Mouse (Mus musculus) heart, embryonic 13.5 days (tissue): ENCODE data around the gene Shroom3. TPM values are rescaled to one million over a fixed set of nuclear protein-coding genes. Genes with fewer than 3 reads are reported as not detected.

ENCODE experiments used
- ATAC-seq: fragments of 200-750 bp; cut with Nextera tagmentation; 2 replicates; pipeline ENCODE4 v1.8.0; 2017; ENCODE audit warnings: moderate TSS enrichment; ENCODE audit not compliant: insufficient number of reproducible peaks, low FRiP score, low TSS enrichment; ENCODE audit errors: extremely low read depth
- H3K27ac ChIP-seq: fragments of 300-500 bp; sonication (generic); replicated peaks from 2 replicates; pipeline ENCODE4 v1.5.1; 2015; ENCODE audit warnings: moderate library complexity, mild to moderate bottlenecking, inconsistent platforms
- H3K27me3 ChIP-seq: fragments of 300-500 bp; sonication (generic); replicated peaks from 2 replicates; pipeline ENCODE4 v1.6.1; 2015; ENCODE audit warnings: mild to moderate bottlenecking, inconsistent platforms
- H3K36me3 ChIP-seq: fragments of 300-500 bp; sonication (generic); 2 replicates; pipeline ENCODE4 v1.6.1; 2015; ENCODE audit warnings: mild to moderate bottlenecking, inconsistent platforms
- H3K4me1 ChIP-seq: fragments of 300-500 bp; sonication (generic); 2 replicates; pipeline ENCODE4 v1.6.1; 2015; ENCODE audit warnings: inconsistent platforms
- H3K4me2 ChIP-seq: fragments of 300-500 bp; sonication (generic); 2 replicates; pipeline ENCODE4 v1.6.1; 2015; ENCODE audit warnings: inconsistent platforms, mild to moderate bottlenecking, moderate library complexity
- H3K4me3 ChIP-seq: fragments of 300-500 bp; sonication (generic); 2 replicates; pipeline ENCODE4 v1.5.1; 2015; ENCODE audit warnings: moderate library complexity, mild to moderate bottlenecking, inconsistent platforms
- H3K9ac ChIP-seq: fragments of 300-500 bp; sonication (generic); 2 replicates; pipeline ENCODE4 v1.6.1; 2015; ENCODE audit warnings: inconsistent platforms, mild to moderate bottlenecking, moderate library complexity
- H3K9me3 ChIP-seq: fragments of 300-500 bp; sonication (generic); 2 replicates; pipeline ENCODE4 v1.6.1; 2016; ENCODE audit warnings: inconsistent platforms
- WGBS: fragments of 180-500 bp; shearing (Covaris S2); methylation state at CpG from one replicate; pipeline ENCODE4 v1.1.7; 2015; ENCODE audit warnings: mixed read lengths; 5-methylcytosine and 5-hydroxymethylcytosine counted together
- polyA plus RNA-seq: library from polyadenylated mRNA; unstranded; fragments of >200 nt; fragmentation: Nextera tagmentation; extraction: Ambion mirVana; gene quantifications from 2 replicates; pipeline ENCODE4 v1.2.1, GENCODE M21; 2015

Shroom3 gene
- polyA plus RNA-seq, 1 experiment from 2014 or later, result 10.3 TPM

DNA sequence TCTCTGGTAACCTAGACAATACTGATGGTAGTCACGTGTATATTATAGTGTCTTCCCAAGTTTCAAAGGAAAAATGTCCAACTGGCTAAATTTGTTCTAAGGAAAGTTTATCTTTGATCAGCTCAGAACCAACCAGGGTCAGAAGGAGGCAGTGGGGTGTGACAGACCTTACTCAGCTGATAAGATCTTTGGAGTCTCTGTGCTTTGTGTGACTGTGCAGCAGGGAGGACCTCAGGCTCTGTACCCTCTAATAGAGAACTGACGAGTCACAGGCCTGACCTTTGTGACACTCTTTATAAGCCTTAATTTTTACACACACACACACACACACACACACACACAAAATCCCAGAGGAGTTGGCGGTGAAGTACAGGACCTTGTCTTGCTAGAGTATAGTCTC, 193.9 kb downstream of the Shroom3 start:
- Histone ChIP-seq H3K9me3 (no peaks in the 10 kb centered on the region), H3K27ac (no peak overlapping the region), H3K4me1 (peaks cover 23% of the 10 kb centered on the region), H3K9ac (no peak overlapping the region), H3K27me3 (no peaks in the 10 kb centered on the region), H3K4me3 (no peak overlapping the region), H3K36me3 (no peaks in the 10 kb centered on the region), H3K4me2 (no peak overlapping the region)
- ATAC-seq, result no peak
- 69% methylated on average over 3 of the region's 3 CpGs for WGBS

DNA sequence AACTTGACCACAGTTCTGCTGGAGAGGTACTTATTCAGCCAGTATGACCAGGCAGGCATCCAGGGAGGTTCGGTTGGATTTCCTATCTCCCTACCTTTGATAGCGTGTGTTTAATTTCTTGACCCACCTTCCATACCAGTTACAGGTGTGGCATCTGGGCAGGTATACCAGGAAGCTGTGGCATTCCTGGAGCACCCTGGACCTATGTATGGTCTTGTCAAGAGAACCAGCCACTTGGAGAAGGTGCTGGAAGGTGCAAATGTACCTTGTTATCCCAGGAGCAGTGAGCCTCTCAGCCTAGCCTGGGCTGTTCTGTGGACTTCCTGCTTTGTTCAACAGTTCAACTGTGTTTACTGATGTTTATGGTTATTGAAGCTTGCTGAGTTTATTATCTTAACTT, 197.2 kb downstream of the Shroom3 start:
- ATAC-seq, result no peak
- no peaks in the 10 kb centered on the region for H3K9me3 ChIP-seq
- no peak overlapping the region for H3K4me3 ChIP-seq
- no peak overlapping the region for H3K4me2 ChIP-seq
- peak overlapping the region; percentile 24; the same call in 1 of the 2 replicates for H3K27ac ChIP-seq
- H3K4me1 ChIP-seq, result peaks cover 26% of the 10 kb centered on the region
- no peak overlapping the region for H3K9ac ChIP-seq
- 70% methylated on average over 2 of the region's 2 CpGs for WGBS
- no peaks in the 10 kb centered on the region for H3K27me3 ChIP-seq
- H3K36me3 ChIP-seq, result no peaks in the 10 kb centered on the region

DNA sequence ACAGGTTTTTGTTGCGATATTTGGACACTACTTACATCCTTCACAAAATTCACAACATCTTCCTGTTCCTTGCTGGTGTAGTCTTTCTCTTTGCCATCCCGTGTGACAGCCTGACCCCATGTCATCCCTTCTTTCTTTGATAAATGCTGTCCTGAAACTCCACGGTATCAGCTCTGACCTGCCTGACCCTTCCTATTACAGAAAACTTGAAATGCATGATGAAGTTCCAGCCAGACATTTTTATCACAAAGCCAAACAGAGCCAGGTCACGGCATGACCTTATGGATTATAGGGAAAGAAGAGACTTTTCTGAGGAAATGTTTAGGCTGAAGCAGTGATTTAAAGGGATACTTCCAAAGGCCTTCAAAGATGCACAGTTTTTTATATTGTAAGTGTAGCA, 197.7 kb downstream of the Shroom3 start:
- Histone ChIP-seq H3K4me3 (no peak overlapping the region), H3K27ac (peak overlapping the region; percentile 28; the same call in 1 of the 2 replicates), H3K36me3 (no peaks in the 10 kb centered on the region), H3K9me3 (no peaks in the 10 kb centered on the region), H3K4me1 (peaks cover 29% of the 10 kb centered on the region), H3K4me2 (no peak overlapping the region), H3K27me3 (no peaks in the 10 kb centered on the region), H3K9ac (no peak overlapping the region)
- WGBS, result 21% methylated on average over 4 of the region's 4 CpGs
- no peak for ATAC-seq

DNA sequence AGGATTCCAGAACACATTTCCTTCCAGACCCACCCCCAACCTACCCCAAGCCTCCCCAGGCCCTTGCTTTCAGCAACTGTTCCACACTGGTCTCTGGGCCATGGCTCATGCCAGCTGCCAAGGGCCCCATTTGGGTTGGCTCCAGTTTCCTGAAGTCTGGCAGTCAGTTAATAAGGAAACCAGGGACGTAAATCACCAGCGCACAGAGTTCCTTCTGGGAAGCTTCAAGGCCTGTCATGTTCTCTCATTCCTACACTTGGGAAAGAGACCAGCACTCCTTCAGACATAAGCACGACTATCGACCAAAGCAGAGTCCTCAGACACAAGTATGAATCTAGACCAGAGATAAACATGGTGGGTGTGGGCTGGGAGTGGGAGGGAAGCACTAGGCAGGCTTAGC, 202.9 kb downstream of the Shroom3 start:
- no peaks in the 10 kb centered on the region for H3K36me3 ChIP-seq
- 30% methylated on average over 4 of the region's 4 CpGs for WGBS
- H3K27me3 ChIP-seq, result no peaks in the 10 kb centered on the region
- H3K9ac ChIP-seq, result no peak overlapping the region
- no peak overlapping the region for H3K4me3 ChIP-seq
- no peak for ATAC-seq
- H3K4me2 ChIP-seq, result no peak overlapping the region
- no peaks in the 10 kb centered on the region for H3K9me3 ChIP-seq
- H3K4me1 ChIP-seq, result peaks cover 62% of the 10 kb centered on the region
- H3K27ac ChIP-seq, result peak overlapping the region; percentile 82

DNA sequence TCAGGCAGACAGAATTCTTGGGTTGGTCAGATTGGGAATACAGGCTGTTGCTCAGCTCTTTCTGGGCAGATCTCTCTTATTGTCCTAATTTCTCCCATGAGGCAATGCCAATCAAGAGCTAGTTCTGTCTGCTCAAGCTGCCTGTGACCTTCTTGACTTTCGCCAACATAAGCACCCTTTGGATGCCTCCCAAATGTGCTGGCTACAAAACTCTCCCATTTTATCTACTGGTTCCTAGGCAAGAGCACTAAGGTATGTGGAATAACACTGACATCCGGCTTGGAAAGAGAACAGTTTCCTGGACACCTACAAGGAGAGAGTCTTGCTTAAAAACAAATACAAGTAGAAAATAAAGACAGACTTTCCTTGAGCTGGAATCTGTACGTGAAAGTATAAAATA, 204.3 kb downstream of the Shroom3 start:
- Histone ChIP-seq H3K9ac (no peak overlapping the region), H3K4me2 (no peak overlapping the region), H3K27me3 (no peaks in the 10 kb centered on the region), H3K4me3 (no peak overlapping the region), H3K4me1 (peaks cover 65% of the 10 kb centered on the region), H3K27ac (peak overlapping the region; percentile 83), H3K9me3 (no peaks in the 10 kb centered on the region), H3K36me3 (no peaks in the 10 kb centered on the region)
- WGBS, result 27% methylated on average over 3 of the region's 3 CpGs
- no peak for ATAC-seq

DNA sequence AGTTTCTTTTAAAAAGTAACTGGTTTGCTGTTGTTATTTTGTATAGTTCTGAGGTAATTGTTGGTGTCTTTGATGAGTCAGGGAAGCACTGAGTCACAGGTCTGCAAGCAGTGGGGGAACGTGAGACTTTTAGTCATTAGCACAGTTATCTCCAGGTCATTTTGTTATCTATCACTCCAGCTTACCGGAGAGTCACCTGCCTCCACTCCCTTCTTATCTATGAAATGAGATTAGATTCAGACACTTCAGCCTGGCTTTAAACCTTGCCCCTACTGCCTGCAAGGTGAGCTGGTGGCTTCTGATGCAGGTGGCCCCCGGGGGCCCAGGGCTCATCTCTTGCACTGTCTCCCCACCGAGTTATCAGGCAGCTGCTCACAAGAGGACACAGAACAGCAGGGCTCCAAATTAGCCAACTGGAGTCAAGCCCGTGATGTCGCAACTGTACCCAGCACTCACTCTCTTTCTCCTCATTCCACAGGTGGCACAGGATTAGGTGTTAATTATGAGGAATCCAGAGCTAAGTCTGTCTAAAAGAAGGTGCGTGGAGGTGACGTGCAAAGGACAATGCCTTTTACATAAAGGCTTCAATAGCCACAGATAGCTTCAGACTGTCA, 205.5 kb downstream of the Shroom3 start:
- Histone ChIP-seq H3K4me3 (no peak overlapping the region), H3K4me1 (peaks cover 77% of the 10 kb centered on the region), H3K36me3 (no peaks in the 10 kb centered on the region), H3K27me3 (no peaks in the 10 kb centered on the region), H3K9ac (0 out of 2 replicates have a peak overlapping the region, but pooled peaks have one; percentile 0), H3K4me2 (no peak overlapping the region), H3K9me3 (no peaks in the 10 kb centered on the region), H3K27ac (peak overlapping the region; percentile 83)
- WGBS, result 23% methylated on average over 8 of the region's 8 CpGs
- no peak for ATAC-seq

DNA sequence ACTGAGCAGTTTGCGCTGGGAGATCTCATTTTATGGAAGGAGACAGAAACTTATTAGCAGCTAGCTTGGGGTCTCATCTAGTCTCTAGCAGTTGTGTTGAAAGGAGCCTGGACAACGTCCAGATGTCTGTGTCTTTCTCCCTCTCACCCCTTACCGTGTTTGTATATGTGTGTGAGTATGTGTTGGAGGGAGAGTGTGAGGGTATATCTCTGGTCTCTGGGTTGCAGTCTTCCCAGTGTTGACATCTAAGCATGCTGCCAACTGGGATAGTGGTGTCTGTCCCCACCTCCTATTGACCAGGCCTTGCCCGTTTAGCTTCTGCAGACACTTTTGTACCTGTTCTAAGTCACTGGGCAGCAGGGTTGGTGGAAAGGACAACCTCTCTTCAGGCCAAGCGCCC, 207.7 kb downstream of the Shroom3 start:
- H3K9me3 ChIP-seq, result no peaks in the 10 kb centered on the region
- no peak overlapping the region for H3K4me3 ChIP-seq
- 27% methylated on average over 5 of the region's 5 CpGs for WGBS
- 0 out of 2 replicates have a peak overlapping the region, but pooled peaks have one; percentile 19 for H3K4me2 ChIP-seq
- no peaks in the 10 kb centered on the region for H3K27me3 ChIP-seq
- 0 out of 2 replicates have a peak overlapping the region, but pooled peaks have one; percentile 21 for H3K9ac ChIP-seq
- H3K4me1 ChIP-seq, result peaks cover 75% of the 10 kb centered on the region
- no peaks in the 10 kb centered on the region for H3K36me3 ChIP-seq
- peak; percentile 76 for ATAC-seq
- peak overlapping the region; percentile 86 for H3K27ac ChIP-seq

DNA sequence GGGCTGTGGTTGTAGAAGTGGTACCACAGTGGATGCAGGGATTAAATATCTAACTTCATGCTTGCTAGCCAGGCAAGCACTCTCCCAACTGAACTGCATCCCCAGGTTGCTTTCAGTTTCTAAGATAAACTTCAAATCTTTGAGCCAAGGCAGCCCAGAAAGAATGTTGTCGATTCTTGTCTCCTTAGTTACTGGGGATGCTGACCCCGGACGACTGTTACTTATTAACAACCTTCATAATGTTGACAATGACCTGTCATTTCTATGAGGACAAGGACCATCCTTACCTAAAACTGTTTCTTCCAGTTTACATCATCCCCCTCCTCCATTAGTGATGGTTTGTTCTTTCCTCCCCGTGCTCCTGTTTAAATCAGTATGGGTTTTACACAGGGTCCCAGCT, 210.0 kb downstream of the Shroom3 start:
- Histone ChIP-seq H3K27ac (peak overlapping the region; percentile 4), H3K4me2 (no peak overlapping the region), H3K4me3 (no peak overlapping the region), H3K27me3 (no peaks in the 10 kb centered on the region), H3K4me1 (peaks cover 69% of the 10 kb centered on the region), H3K9ac (0 out of 2 replicates have a peak overlapping the region, but pooled peaks have one; percentile 37), H3K36me3 (no peaks in the 10 kb centered on the region), H3K9me3 (no peaks in the 10 kb centered on the region)
- WGBS, result 32% methylated on average over 4 of the region's 4 CpGs
- ATAC-seq, result no peak

DNA sequence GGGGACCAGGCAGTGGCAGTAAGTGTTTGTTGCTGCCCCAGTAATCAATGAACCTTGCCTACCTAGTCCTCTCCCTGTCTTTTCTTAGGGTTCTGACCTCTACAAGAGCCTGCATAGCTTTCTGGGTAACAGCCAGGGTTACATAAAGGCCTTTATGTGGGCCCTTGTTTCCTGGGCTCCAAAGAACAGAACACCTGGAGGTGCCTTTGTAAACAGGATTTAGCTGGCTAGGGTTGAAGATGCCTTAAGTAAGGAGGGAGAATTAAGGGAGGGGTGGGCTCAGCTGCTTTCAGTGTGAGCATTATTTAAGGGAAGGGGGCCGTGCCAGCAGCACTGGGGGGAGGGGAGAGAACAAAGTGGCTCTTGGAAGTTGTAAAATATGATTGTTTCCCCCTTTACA, 210.5 kb downstream of the Shroom3 start:
- Histone ChIP-seq H3K4me2 (no peak overlapping the region), H3K4me3 (no peak overlapping the region), H3K27me3 (no peaks in the 10 kb centered on the region), H3K36me3 (no peaks in the 10 kb centered on the region), H3K9ac (0 out of 2 replicates have a peak overlapping the region, but pooled peaks have one; percentile 37), H3K4me1 (peaks cover 65% of the 10 kb centered on the region), H3K9me3 (no peaks in the 10 kb centered on the region), H3K27ac (peak overlapping the region; percentile 4; the same call in 1 of the 2 replicates)
- no peak for ATAC-seq
- 43% methylated on average over 1 of the region's 1 CpGs for WGBS

DNA sequence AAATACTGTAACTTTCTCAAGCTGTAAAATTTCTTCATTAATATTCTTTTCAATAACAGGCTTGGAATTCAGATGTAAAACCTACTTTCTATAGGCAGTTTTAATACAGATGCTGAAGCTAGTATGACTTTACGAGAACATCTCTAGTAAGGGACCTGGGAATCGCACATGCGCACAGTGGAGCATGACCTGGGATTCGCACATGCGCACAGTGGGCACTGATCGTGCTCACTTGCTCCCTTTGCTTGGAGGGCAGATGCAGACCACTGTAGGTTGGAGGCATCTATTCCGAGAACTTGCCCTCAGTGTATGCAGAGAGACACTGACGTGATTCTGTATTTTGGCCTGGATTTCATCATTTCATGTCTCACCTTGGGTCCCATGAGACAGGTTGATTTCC, 212.6 kb downstream of the Shroom3 start:
- Histone ChIP-seq H3K36me3 (peaks cover 3% of the 10 kb centered on the region; the same call in 1 of the 2 replicates), H3K4me3 (no peak overlapping the region), H3K4me2 (no peak overlapping the region), H3K27ac (no peak overlapping the region), H3K9me3 (no peaks in the 10 kb centered on the region), H3K27me3 (no peaks in the 10 kb centered on the region), H3K4me1 (peaks cover 61% of the 10 kb centered on the region), H3K9ac (no peak overlapping the region)
- WGBS, result 81% methylated on average over 8 of the region's 8 CpGs
- ATAC-seq, result no peak

DNA sequence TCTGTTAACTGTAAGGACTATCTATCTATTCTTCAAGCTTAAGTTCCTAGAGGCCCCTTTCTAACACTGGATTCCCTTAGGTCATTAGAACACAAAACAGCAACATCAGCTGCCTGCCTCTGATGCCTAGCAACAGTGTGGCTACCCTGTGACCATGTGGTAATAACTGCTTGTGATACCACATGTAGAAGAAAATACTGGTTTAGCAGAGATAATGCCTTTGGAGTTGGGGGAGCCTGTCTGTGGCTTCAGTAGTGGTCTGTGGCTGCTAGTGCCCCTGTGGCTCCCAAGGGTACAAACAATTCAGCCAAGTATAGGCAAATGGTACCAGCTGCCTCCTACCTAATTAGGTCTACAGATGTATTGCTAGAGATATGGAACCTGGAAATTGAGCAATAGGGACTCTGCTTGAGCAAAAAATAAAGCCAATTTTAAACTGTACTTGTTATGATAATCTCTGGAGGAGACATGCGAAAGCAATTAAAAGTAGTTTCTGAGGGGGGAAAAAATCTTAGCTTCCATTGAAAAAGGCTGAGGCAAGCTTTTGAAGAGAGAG, 213.6 kb downstream of the Shroom3 start:
- H3K27ac ChIP-seq, result peak overlapping the region; percentile 92

More for the DNA sequence above, 213.6 kb downstream of the Shroom3 start:
- Histone ChIP-seq H3K4me3 (no peak overlapping the region), H3K9me3 (no peaks in the 10 kb centered on the region), H3K4me1 (peaks cover 57% of the 10 kb centered on the region), H3K27me3 (no peaks in the 10 kb centered on the region), H3K4me2 (peak overlapping the region; percentile 74; the same call in 1 of the 2 replicates), H3K36me3 (peaks cover 4% of the 10 kb centered on the region; the same call in 1 of the 2 replicates), H3K9ac (peak overlapping the region; percentile 93; the same call in 1 of the 2 replicates)
- 69% methylated on average over 1 of the region's 1 CpGs for WGBS
- ATAC-seq, result no peak
